Mouse (Mus musculus) cerebellum, adult 11 months (tissue): ENCODE results near the gene Ubtd1.
"Not testable (repeated sequence)": the region's sequence is repeated elsewhere in the genome, so short reads cannot be mapped to it uniquely, and the experiment has no call there.

Experiments used
- DNase-seq: peaks from one replicate; pipeline ENCODE4 v3.0.0; 2022

Ubtd1 gene

DNA sequence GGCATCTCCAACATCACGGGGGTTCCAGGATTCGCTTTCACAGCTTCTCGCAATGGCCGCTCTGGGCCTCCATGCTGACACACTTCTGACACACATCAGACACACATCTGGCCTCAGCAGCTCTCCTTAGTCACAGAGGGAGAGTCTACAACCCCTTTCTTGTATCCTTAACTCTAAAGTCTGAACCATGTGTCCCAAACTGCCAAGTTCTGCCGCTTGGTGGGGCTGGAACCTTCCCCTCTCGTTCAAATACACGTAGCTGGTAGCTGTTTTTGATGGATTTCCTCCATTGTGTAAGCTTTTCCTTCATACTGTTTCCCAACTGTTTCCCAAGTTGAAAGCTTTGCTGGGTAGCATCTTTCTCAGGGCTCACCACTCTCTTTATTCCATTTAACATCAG lies 89.7 kb downstream of the Ubtd1 start:
- no peak for DNase-seq

DNA sequence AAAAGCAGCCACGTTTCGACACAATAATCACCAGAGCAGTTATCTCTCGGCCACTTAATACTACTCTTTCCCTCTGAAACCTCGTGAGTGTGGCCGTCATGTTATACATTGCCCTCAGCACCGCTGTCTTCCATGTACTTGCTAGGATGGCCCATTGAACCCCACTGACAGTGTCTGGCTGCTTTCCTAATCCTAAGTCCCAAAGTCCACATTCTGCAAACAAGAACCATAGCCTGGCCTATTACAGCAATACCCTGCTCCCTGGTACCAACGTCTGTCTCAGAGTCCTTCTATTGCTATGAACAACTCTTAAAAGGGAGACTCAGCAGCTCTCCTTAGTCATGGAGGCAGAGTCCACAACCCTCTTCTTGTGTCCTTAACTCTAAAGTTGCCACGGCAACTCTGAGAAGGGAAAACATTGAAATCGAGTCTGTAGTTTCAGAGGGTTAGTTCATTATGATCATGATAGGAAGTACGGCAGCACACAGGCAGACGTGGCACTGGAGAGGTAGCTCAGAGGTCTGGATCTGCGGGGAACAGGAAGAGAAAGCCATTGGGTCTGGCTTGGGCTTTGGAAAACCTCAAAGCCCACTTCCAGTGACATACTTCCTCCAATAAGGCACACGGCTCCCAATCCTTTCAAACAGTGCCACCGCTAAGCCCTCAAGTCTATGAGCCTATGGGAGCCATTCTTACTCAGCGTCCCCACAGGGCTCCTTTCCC lies 90.5 kb downstream of the Ubtd1 start:
- DNase-seq, result no peak

DNA sequence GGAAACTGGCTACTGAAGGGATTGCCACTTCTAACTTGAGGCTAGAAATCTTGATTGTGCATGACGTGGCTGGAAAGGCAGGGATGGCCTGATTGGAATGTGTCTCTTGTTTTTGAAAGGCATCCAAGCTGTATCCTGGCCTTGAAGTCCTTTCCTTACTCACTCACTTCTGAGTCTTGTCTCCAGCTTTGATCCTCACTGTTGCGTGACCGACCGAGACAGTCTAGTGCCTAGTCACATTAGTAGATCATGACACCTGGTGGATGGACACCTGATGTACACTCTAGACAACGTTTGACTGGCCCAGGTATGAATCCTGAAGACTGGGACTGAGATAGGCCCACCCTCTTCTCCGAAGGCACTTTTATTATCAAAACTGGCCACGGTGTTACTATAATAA lies 91.2 kb downstream of the Ubtd1 start:
- DNase-seq, result no peak

DNA sequence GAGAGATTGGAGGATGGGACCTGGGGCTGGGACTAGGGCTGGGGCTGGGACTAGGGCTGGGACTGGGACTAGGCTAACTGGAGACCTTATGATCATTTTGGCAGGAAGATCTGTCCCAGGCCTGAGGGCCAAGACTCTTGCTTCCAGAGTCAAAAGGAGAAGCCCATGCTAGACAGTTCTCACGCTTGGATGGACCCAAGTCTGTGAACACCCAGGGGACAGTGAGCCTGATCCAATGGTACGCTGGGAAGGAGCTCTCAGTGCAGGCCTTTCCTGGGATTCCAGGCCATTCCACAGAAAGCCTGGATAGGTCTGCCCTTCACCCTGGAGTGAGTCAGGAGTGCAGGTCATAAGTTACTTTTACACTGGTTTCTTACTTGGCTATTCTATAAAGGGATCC lies 93.5 kb downstream of the Ubtd1 start:
- no peak for DNase-seq

DNA sequence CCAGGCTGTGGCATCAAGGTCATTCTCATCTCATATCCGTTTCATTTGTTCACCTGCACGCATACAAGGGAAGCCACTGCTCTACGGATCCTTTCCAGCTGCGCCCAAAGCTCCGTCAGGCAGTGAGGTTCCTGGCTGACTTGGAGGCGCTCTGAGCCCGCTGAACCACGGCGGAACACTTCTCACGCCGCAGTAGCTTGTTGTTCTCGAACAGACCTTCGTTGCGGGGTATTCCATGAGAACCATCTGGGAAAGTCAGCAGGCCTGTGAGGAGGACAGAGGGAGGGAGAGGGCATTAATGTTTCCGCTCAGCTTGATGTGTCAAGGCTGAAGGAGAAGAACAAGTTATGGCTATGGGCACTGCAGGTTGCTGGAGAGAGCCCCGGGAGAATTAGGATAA lies 94.4 kb downstream of the Ubtd1 start:
- DNase-seq, result no peak

DNA sequence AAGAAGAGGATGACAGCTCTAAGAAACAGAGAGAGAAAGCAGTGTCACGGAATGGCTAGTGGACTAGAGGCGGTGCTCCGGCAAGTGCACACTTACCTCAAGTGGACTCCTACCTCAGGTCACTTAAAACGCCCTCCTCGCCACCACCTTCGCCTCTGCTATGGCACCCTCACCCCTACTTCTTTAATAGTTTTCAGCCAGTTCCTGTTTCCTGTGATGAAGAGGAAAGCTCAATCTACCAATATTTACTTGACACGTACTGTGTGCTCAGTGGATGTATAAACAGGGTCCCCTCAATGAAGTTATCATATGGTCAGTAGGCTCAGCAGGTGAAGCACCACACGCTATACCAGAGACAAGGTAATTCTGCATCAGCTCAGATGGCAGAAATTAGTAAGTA lies 97.0 kb downstream of the Ubtd1 start:
- no peak for DNase-seq

DNA sequence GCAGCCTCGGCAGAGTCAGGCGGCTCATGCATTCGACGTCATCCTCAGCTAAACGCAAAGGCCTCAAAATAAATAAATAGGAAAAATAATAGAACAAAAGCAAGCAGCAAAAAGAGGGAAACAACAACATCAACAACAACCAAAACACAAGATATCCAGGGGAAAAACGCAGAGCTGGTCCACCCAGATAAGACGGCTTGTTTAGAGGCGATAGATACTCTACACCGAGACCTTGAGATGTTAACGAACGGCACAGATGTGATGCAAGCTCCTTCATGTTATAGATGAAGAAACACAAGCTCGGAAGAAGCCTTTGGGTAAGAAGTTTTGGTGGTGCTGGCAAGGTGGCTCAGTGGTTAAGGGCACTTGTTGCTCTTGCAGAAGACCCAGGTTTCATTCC lies 97.4 kb downstream of the Ubtd1 start:
- no peak for DNase-seq

DNA sequence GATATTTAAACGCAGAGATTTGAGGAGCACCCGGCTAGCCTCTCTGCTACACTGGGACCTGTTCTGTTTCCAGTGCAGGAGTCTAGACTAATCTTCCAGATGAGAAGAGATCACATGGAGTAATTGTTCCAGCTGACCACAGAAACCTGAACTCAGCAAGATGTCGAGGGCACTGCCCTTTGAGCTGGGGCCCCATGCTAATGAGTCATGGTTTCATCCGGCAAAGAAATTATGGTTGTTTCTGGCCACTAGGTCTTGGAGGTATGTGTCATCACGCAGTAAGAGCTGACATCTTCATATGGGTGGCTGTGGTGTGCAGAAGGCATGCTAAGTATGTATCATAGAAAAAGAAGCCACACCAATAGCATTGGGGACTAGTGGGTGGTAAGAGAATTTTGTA lies 98.4 kb downstream of the Ubtd1 start:
- DNase-seq, result no peak

DNA sequence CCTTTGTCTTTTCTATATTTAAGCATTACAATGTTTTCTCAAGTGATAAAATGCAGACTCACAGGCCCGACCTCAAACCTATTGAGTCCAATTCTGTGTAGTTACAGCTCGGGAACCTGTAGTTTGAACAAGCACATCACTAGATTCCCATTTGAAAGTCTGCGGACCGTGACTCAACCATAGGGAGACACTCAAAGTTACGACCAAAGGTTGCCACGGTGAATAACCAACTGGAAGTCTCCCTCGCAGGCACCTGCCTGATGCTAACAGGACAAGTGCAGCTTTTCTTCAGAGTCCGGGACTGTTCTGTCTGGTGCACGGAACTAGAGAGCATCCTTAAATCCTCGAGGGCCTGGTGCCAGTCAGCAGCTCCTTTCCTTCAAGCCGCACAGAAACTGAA lies 98.9 kb downstream of the Ubtd1 start:
- no peak for DNase-seq

DNA sequence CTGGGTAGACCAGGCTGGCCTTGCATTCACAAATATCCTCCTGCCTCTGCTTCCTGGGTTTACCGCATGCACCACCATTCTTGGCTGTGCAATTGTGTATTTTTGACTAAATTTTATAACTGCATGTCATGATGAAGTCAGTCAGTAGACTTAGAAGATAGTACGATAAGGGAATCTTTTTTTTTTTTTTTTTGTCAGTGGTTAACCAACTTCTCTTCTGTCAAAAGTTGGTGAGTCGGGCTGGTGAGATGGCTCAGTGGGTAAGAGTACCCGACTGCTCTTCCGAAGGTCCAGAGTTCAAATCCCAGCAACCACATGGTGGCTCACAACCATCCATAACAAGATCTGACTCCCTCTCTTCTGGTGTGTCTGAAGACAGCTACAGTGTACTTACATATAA lies 100.0 kb downstream of the Ubtd1 start:
- not testable (repeated sequence) for DNase-seq
